Mouse (Mus musculus): ENCODE data around the gene Hcfc1r1.

Hcfc1r1 gene

DNA sequence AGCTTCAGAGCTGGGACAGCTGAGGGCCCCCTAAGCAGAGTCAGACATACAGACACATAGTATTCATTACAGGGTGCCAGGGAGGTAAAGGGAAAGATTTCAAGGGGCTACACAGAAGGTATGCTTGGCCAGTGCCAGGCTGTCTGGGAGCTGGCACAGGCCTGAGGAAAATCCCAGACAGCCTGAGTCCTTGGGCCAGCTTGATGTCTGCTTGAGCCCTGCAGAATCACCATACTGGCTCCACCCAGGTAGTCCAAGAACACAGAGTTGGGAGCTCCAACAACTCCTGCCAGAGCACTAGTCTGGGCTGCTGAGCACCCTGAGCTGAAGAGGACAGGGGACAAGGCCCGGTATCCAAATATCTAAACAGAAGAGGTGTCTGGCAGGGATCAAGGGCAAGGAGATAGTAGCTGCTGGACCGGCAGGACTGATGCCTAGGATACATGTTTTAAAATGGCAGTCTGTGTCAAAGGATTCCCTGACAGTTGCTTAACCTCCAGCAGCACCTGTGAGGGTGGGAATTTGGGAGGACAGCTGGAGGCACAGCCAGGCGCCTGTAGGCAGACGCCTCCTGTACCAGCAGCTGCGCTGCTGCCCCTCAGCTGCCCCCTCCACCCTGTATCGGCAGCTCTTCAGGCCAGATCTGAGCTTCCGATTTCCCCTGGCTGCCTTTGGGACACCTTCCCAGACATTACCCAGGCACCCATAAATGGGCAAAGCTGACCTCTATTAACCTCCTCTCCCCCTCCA is 49.2 kb downstream of the Hcfc1r1 start, which contains the start of gene 1520401A03Rik:
1520401A03Rik (minus strand) TSS at position 408 of the 750 bp plus-strand sequence.
- no peak for DNase-seq
